Comparison of ENCODE assay signal across 12 mouse cellular contexts in the genomic region with DNA sequence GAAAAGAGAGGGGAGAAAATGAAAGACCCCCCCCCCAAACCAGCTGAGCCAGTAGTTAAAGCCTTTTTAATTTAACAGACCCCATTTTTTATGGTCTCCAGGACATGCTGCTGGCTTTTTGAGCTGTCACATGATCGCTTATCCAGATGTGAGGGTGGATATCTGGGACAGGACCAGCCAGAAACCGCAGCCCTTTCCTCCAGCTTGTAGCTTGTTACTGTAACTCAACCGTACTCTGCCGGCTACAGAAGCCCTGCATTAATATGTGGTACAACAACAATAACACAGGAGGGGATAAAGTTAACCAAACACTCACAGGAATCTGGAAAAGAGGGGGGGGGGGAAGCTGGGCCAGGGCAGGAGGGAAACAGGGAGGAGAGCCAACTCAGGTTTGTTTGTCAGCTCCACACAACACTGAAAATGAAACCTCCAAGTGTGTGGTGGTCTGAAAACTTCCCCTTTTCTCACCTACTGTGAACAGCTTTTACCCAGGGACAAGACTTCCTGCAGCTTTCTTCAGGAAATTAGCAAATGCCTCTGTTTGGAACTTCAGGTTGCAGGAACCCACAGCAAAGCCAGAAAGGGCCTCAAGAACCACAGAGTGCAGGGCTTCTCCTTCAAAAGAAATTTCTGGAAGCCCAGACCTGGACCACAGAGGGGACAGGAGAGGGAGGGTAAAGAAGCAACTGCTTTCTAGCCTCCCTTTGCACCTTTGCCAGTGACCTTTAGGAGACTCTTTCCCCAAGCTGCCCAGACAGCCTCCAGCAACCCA.
DNase-seq lines count a peak whose midpoint lies in the region; ATAC-seq and TF ChIP-seq lines count a peak whose summit lies in the region.
"Had no signal": no experiment of that assay in that cellular context is flagged by ENCODE, and none has a peak within 500 bp of the region (broad histone marks: within the 10 kb centered on the region; RNA-seq: fewer than 3 reads in every experiment).

No protein-coding gene starts in this region.

- no peak overlapping the region for H3K9ac ChIP-seq in kidney, embryonic 15.5 days
- no peak overlapping the region for H3K9ac ChIP-seq in limb, embryonic 11.5 days (ENCODE audit: low read length)
- no peak overlapping the region for H3K9ac ChIP-seq in midbrain, embryonic 16.5 days (ENCODE audit: low read depth, low read length)
- H3K9ac ChIP-seq: liver, embryonic 13.5 days had no signal

- H3K9me3 ChIP-seq in kidney, embryonic 15.5 days (replicated peaks), result no peaks in the 10 kb centered on the region
- no peaks in the 10 kb centered on the region for H3K9me3 ChIP-seq in limb, embryonic 11.5 days (ENCODE audit: control insufficient read depth, low read length)
- H3K9me3 ChIP-seq in midbrain, embryonic 16.5 days (replicated peaks; ENCODE audit: control insufficient read depth, low read length, poor library complexity, severe bottlenecking), result no peaks in the 10 kb centered on the region
- H3K9me3 ChIP-seq: liver, embryonic 13.5 days had no signal

- H3K4me1 ChIP-seq in kidney, embryonic 15.5 days, result peaks cover 9% of the 10 kb centered on the region
- H3K4me1 ChIP-seq in kidney, adult 2 months (ENCODE audit: control insufficient read depth, insufficient read depth, low read length), result no peaks in the 10 kb centered on the region
- H3K4me1 ChIP-seq in limb, embryonic 11.5 days (ENCODE audit: control insufficient read depth, insufficient read depth, low read length), result peaks cover 9% of the 10 kb centered on the region; the same call in 1 of the 2 replicates
- no peaks in the 10 kb centered on the region for H3K4me1 ChIP-seq in midbrain, embryonic 16.5 days (ENCODE audit: control insufficient read depth, insufficient read depth, low read length)
- H3K4me1 ChIP-seq: liver, embryonic 13.5 days had no signal

- no peaks in the 10 kb centered on the region for H3K27me3 ChIP-seq in kidney, embryonic 15.5 days
- no peaks in the 10 kb centered on the region for H3K27me3 ChIP-seq in kidney, adult 2 months (replicated peaks; ENCODE audit: control insufficient read depth, insufficient read depth, low read length)
- no peaks in the 10 kb centered on the region for H3K27me3 ChIP-seq in limb, embryonic 11.5 days (ENCODE audit: control insufficient read depth, insufficient read depth, low read length)
- H3K27me3 ChIP-seq in midbrain, embryonic 16.5 days (ENCODE audit: control insufficient read depth, insufficient read depth, low read depth, low read length), result no peaks in the 10 kb centered on the region
- H3K27me3 ChIP-seq: liver, embryonic 13.5 days had no signal

- WGBS in kidney, embryonic 15.5 days, result 19% methylated on average over 4 of the region's 4 CpGs
- 24% methylated on average over 4 of the region's 4 CpGs for WGBS in kidney, adult 2 months
- WGBS in limb, embryonic 11.5 days, result 4% methylated on average over 4 of the region's 4 CpGs
- WGBS in midbrain, embryonic 16.5 days, result 58% methylated on average over 4 of the region's 4 CpGs

- no peak overlapping the region for H3K4me3 ChIP-seq in kidney, embryonic 15.5 days (replicated peaks)
- H3K4me3 ChIP-seq in kidney, adult 2 months (ENCODE audit: insufficient read depth, low read depth, low read length), result no peak overlapping the region
- H3K4me3 ChIP-seq in limb, embryonic 11.5 days (ENCODE audit: low read depth, low read length), result no peak overlapping the region
- no peak overlapping the region for H3K4me3 ChIP-seq in midbrain, embryonic 16.5 days (ENCODE audit: low read depth, low read length)
- H3K4me3 ChIP-seq: liver, embryonic 13.5 days had no signal

- no peak for TF ChIP-seq POLR2A in kidney, adult 2 months (IDR thresholded peaks at IDR 0.05; ENCODE audit: low read depth, low read length)

- peak; percentile 64 for ATAC-seq in kidney, embryonic 15.5 days (replicated peaks; ENCODE audit: low FRiP score)
- ATAC-seq in limb, embryonic 11.5 days (ENCODE audit: insufficient number of reproducible peaks, low FRiP score, low TSS enrichment, low read depth), result peak; percentile 92
- peak; percentile 50; the same call in 1 of the 2 replicates for ATAC-seq in neutrophil, adult 5-6 weeks (ENCODE audit: extremely low read depth, insufficient number of reproducible peaks, low FRiP score, poor library complexity, severe bottlenecking)
- ATAC-seq in midbrain, embryonic 16.5 days, result no peak
- ATAC-seq: intestine, embryonic 16.5 days had no signal

- no peak for DNase-seq in kidney, adult 2 months
- DNase-seq in c-Kit-positive CD71-negative TER-119-negative erythroid progenitor cells, embryonic 14.5 days (ENCODE audit: low read depth), result peak; percentile 31
- DNase-seq in limb, embryonic 11.5 days (ENCODE audit: low spot score), result peak; percentile 76
- DNase-seq in urinary bladder, adult 18-20 months (ENCODE audit: low spot score in 2 of 2), result no peak
- DNase-seq in heart, postnatal 25 days (ENCODE audit: low spot score), result no peak
- DNase-seq: adrenal gland, adult 2 months; cerebellum, postnatal 14 days; liver, embryonic 13.5 days had no signal

- H3K4me2 ChIP-seq in kidney, embryonic 15.5 days, result no peak overlapping the region
- no peak overlapping the region for H3K4me2 ChIP-seq in limb, embryonic 11.5 days (ENCODE audit: low read depth, severe bottlenecking)
- H3K4me2 ChIP-seq in midbrain, embryonic 16.5 days (ENCODE audit: low read length), result no peak overlapping the region
- H3K4me2 ChIP-seq: liver, embryonic 13.5 days had no signal

- H3K36me3 ChIP-seq in kidney, embryonic 15.5 days, result no peaks in the 10 kb centered on the region
- no peaks in the 10 kb centered on the region for H3K36me3 ChIP-seq in kidney, adult 2 months (ENCODE audit: control insufficient read depth, insufficient read depth, low read length)
- no peaks in the 10 kb centered on the region for H3K36me3 ChIP-seq in limb, embryonic 11.5 days (ENCODE audit: control insufficient read depth, insufficient read depth, low read length)
- no peaks in the 10 kb centered on the region for H3K36me3 ChIP-seq in midbrain, embryonic 16.5 days (ENCODE audit: control insufficient read depth, insufficient read depth, low read length)
- H3K36me3 ChIP-seq: liver, embryonic 13.5 days had no signal

- H3K27ac ChIP-seq in kidney, embryonic 15.5 days, result peak overlapping the region; percentile 55; the same call in 1 of the 2 replicates
- H3K27ac ChIP-seq in kidney, adult 2 months (ENCODE audit: insufficient read depth, low read depth, low read length), result no peak overlapping the region
- H3K27ac ChIP-seq in limb, embryonic 11.5 days (replicated peaks; ENCODE audit: low read depth, low read length), result peak overlapping the region; percentile 78
- no peak overlapping the region for H3K27ac ChIP-seq in midbrain, embryonic 16.5 days (ENCODE audit: low read length)
- H3K27ac ChIP-seq: liver, embryonic 13.5 days had no signal

- intact Hi-C loops in heart, postnatal 25 days (cut with DNase I), result no loop called here

- no peak for TF ChIP-seq CTCF in kidney, adult 2 months (conservative IDR thresholded peaks at IDR 0.05; ENCODE audit: insufficient read depth, insufficient read length, low read depth, low read length)

Comparison
In these comparisons a context has a peak if more than half of its experiments do, and no peak if none do; other contexts are left out.
1. H3K27ac ChIP-seq: peak in kidney, embryonic 15.5 days (single experiment) and limb, embryonic 11.5 days (single experiment); none in kidney, adult 2 months (single experiment) and midbrain, embryonic 16.5 days (single experiment).
2. DNase-seq: peak in c-Kit-positive CD71-negative TER-119-negative erythroid progenitor cells, embryonic 14.5 days (single experiment) and limb, embryonic 11.5 days (single experiment); none in kidney, adult 2 months (single experiment), urinary bladder, adult 18-20 months (0 of 2) and heart, postnatal 25 days (single experiment).